Mouse (Mus musculus) ovary, adult 2 months (tissue): ENCODE measurements around the gene Atp5s. TPM values are rescaled to one million over a fixed set of nuclear protein-coding genes. Genes with fewer than 3 reads are reported as not detected.

Experiments
- polyA plus RNA-seq: library from polyadenylated mRNA; depleted of rRNA; stranded (reverse); fragments of >200 nt; gene quantifications from 2 replicates; pipeline ENCODE4 v1.2.3, GENCODE M21; 2012; rRNA removed

The Atp5s gene
- polyA plus RNA-seq = 18.3 and 19.4 TPM in 2 replicates

DNA sequence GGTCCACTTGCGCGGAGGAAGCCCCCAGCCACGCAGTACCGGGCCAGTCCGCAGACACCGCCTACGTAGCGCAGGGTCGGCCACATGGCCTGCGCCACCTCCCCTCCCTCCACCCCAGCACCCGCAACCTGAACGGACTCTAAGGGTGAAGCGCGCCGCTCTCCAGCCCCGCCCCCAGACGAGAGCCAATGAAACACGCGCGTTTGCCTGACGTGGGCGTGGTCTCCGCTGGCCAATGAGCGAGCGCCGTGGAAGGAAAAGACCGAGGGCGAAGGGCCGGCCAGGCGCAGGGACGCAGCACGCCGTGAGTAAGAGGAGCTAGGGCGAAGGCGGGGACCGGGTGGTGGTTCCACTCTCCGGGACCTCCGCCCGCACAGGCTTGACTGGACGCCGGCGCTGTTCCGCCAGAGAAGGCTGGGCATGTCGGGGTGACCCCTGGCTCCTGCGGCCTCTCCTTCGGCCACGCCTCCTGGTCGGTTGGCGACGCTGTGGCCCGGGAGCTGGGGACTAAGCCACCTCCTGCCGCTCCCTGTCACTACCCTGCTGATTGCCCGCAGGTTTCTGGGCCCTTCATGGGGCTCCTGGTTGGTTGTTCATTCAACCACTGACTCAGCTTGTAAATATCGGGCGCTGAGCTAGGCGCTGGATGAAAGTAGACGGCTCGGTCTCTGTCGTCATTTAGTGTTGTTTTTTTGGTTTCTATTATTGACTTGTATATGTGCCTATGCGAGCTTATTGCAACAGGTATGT, at the start of gene Atp5s, which contains the start of gene L2hgdh:
TSS of gene Atp5s (plus strand) at position 240 of the 750 bp plus-strand sequence.
TSS of gene L2hgdh (minus strand) at position 163 of the 750 bp plus-strand sequence.

DNA sequence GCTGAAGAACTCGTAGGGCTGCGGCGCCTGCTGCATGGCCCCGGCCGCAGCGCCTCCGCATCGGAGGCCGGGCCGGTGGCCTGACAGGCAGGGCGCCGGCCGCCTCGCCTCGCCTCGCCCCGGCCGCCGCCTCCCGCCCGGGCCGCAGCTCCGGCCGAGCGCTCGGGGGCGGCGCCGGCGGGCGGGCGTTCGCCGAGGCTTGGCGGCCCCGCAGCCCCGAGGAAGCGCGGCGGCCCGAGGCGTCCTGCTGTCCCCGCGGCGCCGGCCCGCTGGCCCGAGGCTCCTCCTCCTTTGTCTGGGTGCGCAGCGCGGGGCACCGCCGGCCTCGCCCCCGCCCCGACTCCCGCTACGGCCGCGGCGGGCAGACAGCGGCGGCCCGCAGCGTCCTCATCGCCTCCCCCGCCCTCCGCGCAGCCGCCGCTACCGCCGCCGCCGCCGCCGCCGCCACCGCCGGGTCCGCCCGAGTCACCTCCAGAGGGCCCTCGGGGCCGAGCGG, 43.1 kb upstream of the Atp5s start, which contains the start of gene Sos2:
TSS of gene Sos2 (minus strand) at position 287 of the 496 bp plus-strand sequence.

DNA sequence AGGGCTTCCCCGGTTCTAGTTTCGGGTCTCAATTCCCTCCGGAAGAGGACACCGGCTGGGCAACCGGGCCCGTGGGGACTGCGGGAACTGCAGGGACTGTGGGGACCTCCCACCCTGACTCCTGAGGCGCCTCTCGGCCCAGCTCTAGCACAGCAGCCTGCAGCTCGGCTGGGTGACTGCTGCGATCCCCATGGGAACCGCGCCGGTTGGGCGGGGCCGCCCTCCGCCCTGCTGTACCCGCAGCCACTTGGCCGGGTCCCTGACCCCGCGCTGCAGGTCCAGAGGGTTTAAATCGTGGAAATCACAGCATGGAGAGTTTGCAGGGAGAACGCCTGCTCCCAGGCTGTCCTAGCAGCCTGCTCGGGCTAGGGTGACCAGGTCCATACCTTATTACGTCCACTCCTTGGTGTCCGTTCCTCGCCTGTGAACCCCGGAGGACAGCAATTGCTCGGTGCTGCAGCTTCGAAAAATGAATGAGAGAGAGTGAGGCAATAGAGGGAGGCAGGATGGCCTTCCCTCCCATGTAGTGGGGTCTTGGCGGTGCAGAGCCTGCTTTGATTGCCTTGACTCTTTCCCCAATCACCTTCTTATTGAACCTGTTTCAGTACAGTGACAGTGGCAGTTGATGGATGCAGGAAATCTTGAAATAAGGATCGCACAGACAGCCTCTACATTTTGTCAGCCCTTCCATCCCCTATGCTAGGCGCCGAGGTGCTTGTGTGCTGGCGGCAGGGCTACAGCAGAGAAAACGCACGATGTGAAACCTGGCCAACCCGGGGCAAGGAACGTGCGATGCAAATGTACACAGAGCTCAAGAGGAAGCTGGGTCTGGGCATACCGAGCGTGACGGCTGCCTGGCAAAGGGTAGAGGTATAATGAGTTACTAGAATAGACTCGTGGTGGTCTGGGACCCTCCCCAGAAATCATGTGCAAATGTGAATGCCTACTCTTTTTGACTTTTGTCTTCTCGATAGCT, 66.1 kb downstream of the Atp5s start, which contains the start of gene Cdkl1:
TSS of gene Cdkl1 (minus strand) at position 738 of the 976 bp plus-strand sequence.

Other genes starting within 250 kb of the Atp5s start
- 10.1 and 10.8 TPM in 2 replicates for gene Vcpkmt, start 141.9 kb upstream of the Atp5s start, polyA plus RNA-seq
- 9.1 and 15.8 TPM in 2 replicates for gene Sos2, start 43.1 kb upstream of the Atp5s start, polyA plus RNA-seq
- 7.0 and 8.4 TPM in 2 replicates for gene L2hgdh, start 77 bp upstream of the Atp5s start, polyA plus RNA-seq
- gene Cdkl1, start 66.3 kb downstream of the Atp5s start, polyA plus RNA-seq = 10.3 and 11.3 TPM in 2 replicates
- gene Atl1, start 167.7 kb downstream of the Atp5s start, polyA plus RNA-seq = 1.7 and 2.4 TPM in 2 replicates
- gene Map4k5, start 168.2 kb downstream of the Atp5s start, polyA plus RNA-seq = 22.5 and 38.1 TPM in 2 replicates